Mouse (Mus musculus): ENCODE results near the gene Apobec4. TPM values are rescaled to one million over a fixed set of nuclear protein-coding genes. Genes with fewer than 3 reads are reported as not detected.

Gene Apobec4
- polyA plus RNA-seq (2015; fragmentation: Nextera tagmentation; extraction: Ambion mirVana): not detected in 2 replicates

DNA sequence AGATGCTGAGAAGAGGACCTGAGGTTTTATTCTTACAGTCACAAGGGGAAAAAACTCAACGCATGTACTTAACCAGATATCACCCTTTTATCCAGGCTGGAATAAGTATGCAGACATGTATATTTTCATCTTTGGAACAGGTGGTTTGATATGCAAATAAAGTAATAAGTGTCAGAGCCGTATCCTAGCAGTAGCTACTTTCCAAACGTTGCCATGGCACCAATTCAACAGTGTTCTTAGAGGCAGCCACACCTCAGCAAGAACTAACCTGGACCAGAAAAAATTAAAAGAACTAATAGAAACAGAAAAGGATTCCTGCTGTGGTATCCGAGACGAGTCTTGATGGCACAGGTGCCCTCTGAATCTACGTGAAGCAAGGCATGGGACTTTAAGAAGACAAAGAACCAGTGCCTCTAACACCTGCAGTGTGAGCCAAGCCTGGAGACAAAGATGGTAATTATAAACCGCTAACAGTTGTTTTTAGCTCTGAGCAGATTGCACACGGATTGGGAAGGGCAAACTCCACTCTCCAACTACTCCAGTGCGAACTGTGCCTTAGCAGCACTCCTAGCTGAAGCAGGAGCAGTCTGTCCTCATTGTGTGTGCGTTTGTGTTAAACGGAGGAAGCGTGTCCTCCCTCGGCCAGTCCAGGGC, at the start of gene Apobec4:
TSS of gene Apobec4 (plus strand) at position 240 of the 654 bp plus-strand sequence.
- Histone ChIP-seq H3K27ac (no peak within 1 kb of the TSS), H3K36me3 (no peaks in the 10 kb centered on the region), H3K4me3 (replicated peaks) (no peak within 1 kb of the TSS), H3K4me1 (replicated peaks) (no peaks in the 10 kb centered on the region), H3K9ac (no peak within 1 kb of the TSS), H3K27me3 (no peaks in the 10 kb centered on the region), H3K9me3 (replicated peaks) (no peaks in the 10 kb centered on the region), H3K4me2 (no peak within 1 kb of the TSS)
- DNase-seq: no peak
- 63% methylated on average over 13 of the region's 13 CpGs for WGBS (ENCODE audit: insufficient replicate concordance)
- no peak for ATAC-seq (ENCODE audit: low read depth)

DNA sequence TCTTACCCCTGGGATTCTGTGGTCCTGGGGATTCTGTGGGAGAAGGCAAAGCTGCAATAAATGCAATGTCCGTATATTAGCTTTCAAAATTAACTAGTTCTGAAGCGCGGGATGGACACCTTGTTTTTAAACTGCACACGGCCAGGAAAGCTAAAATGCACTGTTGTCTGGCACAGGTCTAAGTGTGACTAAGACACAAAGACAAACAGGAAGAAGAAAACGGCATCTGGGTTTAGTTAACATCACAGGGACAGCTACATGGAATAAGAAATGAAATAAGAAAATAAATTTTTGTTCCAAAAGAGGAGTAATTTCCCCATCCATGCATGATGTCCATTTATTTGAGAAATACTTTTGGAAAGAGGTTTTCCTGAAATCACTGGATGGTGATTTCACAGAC, 49.3 kb upstream of the Apobec4 start:
- no peaks in the 10 kb centered on the region for H3K4me1 ChIP-seq (replicated peaks)
- no peak for ATAC-seq (ENCODE audit: low read depth)
- H3K4me2 ChIP-seq: no peak overlapping the region
- H3K9me3 ChIP-seq (replicated peaks): no peaks in the 10 kb centered on the region
- no peaks in the 10 kb centered on the region for H3K27me3 ChIP-seq
- no peak for DNase-seq
- no peaks in the 10 kb centered on the region for H3K36me3 ChIP-seq
- H3K9ac ChIP-seq: no peak overlapping the region
- 67% methylated on average over 5 of the region's 5 CpGs for WGBS (ENCODE audit: insufficient replicate concordance)
- no peak overlapping the region for H3K27ac ChIP-seq
- H3K4me3 ChIP-seq (replicated peaks): no peak overlapping the region

DNA sequence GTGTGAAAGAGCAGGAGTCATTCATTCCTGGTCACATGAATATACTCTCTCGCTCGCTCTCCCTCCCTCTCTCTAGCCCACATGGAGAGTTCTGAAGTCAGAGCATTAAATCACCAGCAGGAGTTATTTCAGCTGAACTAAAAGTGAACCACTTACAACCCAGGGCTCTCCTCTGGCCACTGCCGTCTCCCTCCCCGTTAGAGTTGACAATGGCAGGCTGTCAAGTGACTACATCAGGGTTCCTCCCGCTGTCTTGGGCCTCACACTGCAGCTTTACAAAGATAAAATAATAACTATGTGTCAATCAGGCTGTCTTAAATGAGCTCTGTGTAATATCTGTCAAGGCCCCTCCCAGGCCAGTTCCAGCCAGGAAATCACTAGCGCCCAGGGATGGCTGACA, 47.4 kb upstream of the Apobec4 start:
- H3K27ac ChIP-seq: no peak overlapping the region
- H3K36me3 ChIP-seq: no peaks in the 10 kb centered on the region
- H3K9ac ChIP-seq: no peak overlapping the region
- no peak overlapping the region for H3K4me3 ChIP-seq (replicated peaks)
- no peak for ATAC-seq (ENCODE audit: low read depth)
- 50% methylated on average over 6 of the region's 6 CpGs for WGBS (ENCODE audit: insufficient replicate concordance)
- H3K27me3 ChIP-seq: no peaks in the 10 kb centered on the region
- no peaks in the 10 kb centered on the region for H3K9me3 ChIP-seq (replicated peaks)
- DNase-seq: no peak
- H3K4me1 ChIP-seq (replicated peaks): no peaks in the 10 kb centered on the region
- H3K4me2 ChIP-seq: no peak overlapping the region

DNA sequence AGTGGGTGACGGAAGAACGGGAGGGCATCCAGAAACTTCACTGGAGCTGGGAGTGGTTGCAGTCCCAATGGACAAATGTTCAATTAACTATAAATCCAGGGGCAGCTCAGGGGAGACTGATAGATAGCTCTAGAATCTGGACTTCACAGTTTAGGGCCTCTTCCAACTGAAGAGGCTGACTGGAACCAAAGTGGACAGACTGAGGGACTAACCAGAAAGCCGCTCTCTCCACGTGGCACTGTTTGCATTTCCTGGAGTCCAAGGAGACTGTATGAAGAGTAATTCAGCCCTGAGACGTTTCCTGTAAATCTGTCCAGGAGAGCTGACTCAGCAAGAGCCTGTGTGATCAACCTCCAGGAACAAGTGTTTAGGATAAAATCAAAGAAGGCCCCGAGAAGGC, 46.4 kb upstream of the Apobec4 start:
- Histone ChIP-seq H3K27me3 (no peaks in the 10 kb centered on the region), H3K9ac (no peak overlapping the region), H3K4me1 (replicated peaks) (no peaks in the 10 kb centered on the region), H3K4me3 (replicated peaks) (no peak overlapping the region), H3K36me3 (no peaks in the 10 kb centered on the region), H3K27ac (no peak overlapping the region), H3K9me3 (replicated peaks) (no peaks in the 10 kb centered on the region), H3K4me2 (no peak overlapping the region)
- 35% methylated on average over 6 of the region's 6 CpGs for WGBS (ENCODE audit: insufficient replicate concordance)
- DNase-seq (no peak), ATAC-seq (ENCODE audit: low read depth) (no peak)

GRCm38 (mm10) chr1:152707560-152707959, 42.8 kb upstream of the Apobec4 start:
- no peak overlapping the region for H3K9ac ChIP-seq
- H3K27me3 ChIP-seq: no peaks in the 10 kb centered on the region
- 84% methylated on average over 2 of the region's 2 CpGs for WGBS (ENCODE audit: insufficient replicate concordance)
- DNase-seq: no peak
- H3K27ac ChIP-seq: no peak overlapping the region
- H3K36me3 ChIP-seq: no peaks in the 10 kb centered on the region
- no peak for ATAC-seq (ENCODE audit: low read depth)
- H3K4me3 ChIP-seq (replicated peaks): no peak overlapping the region
- no peaks in the 10 kb centered on the region for H3K9me3 ChIP-seq (replicated peaks)
- no peak overlapping the region for H3K4me2 ChIP-seq
- no peaks in the 10 kb centered on the region for H3K4me1 ChIP-seq (replicated peaks)

GRCm38 (mm10) chr1:152711037-152711436, 39.3 kb upstream of the Apobec4 start:
- no peak for DNase-seq
- Histone ChIP-seq H3K27me3 (no peaks in the 10 kb centered on the region), H3K9me3 (replicated peaks) (no peaks in the 10 kb centered on the region), H3K36me3 (no peaks in the 10 kb centered on the region), H3K27ac (no peak overlapping the region), H3K4me1 (replicated peaks) (no peaks in the 10 kb centered on the region), H3K4me3 (replicated peaks) (no peak overlapping the region), H3K4me2 (no peak overlapping the region), H3K9ac (no peak overlapping the region)
- no peak for ATAC-seq (ENCODE audit: low read depth)
- 64% methylated on average over 4 of the region's 4 CpGs for WGBS (ENCODE audit: insufficient replicate concordance)

GRCm38 (mm10) chr1:152713924-152714323, 36.4 kb upstream of the Apobec4 start:
- no peaks in the 10 kb centered on the region for H3K9me3 ChIP-seq (replicated peaks)
- no peak overlapping the region for H3K4me3 ChIP-seq (replicated peaks)
- WGBS (ENCODE audit: insufficient replicate concordance): 70% methylated on average over 4 of the region's 4 CpGs
- no peak for ATAC-seq (ENCODE audit: low read depth)
- no peaks in the 10 kb centered on the region for H3K27me3 ChIP-seq
- DNase-seq: no peak
- no peaks in the 10 kb centered on the region for H3K4me1 ChIP-seq (replicated peaks)
- no peak overlapping the region for H3K4me2 ChIP-seq
- no peaks in the 10 kb centered on the region for H3K36me3 ChIP-seq
- H3K27ac ChIP-seq: no peak overlapping the region
- no peak overlapping the region for H3K9ac ChIP-seq

- H3K27me3 ChIP-seq: no peaks in the 10 kb centered on the region
- no peak overlapping the region for H3K9ac ChIP-seq
- ATAC-seq (ENCODE audit: low read depth): no peak
- H3K36me3 ChIP-seq: no peaks in the 10 kb centered on the region
- H3K27ac ChIP-seq: no peak overlapping the region
- no peak overlapping the region for H3K4me2 ChIP-seq
- 76% methylated on average over 3 of the region's 3 CpGs for WGBS (ENCODE audit: insufficient replicate concordance)
- H3K9me3 ChIP-seq (replicated peaks): no peaks in the 10 kb centered on the region
- H3K4me3 ChIP-seq (replicated peaks): no peak overlapping the region
- DNase-seq: no peak
- no peaks in the 10 kb centered on the region for H3K4me1 ChIP-seq (replicated peaks)
Measured at GRCm38 (mm10) chr1:152714405-152714804, 35.9 kb upstream of the Apobec4 start.

GRCm38 (mm10) chr1:152717329-152717728, 33.0 kb upstream of the Apobec4 start:
- Histone ChIP-seq H3K27ac (no peak overlapping the region), H3K4me1 (replicated peaks) (peaks cover 14% of the 10 kb centered on the region), H3K9me3 (replicated peaks) (no peaks in the 10 kb centered on the region), H3K36me3 (no peaks in the 10 kb centered on the region), H3K27me3 (no peaks in the 10 kb centered on the region), H3K4me2 (no peak overlapping the region), H3K4me3 (replicated peaks) (no peak overlapping the region), H3K9ac (no peak overlapping the region)
- ATAC-seq (ENCODE audit: low read depth) (no peak), DNase-seq (no peak)
- WGBS (ENCODE audit: insufficient replicate concordance): 64% methylated on average over 1 of the region's 1 CpGs

DNA sequence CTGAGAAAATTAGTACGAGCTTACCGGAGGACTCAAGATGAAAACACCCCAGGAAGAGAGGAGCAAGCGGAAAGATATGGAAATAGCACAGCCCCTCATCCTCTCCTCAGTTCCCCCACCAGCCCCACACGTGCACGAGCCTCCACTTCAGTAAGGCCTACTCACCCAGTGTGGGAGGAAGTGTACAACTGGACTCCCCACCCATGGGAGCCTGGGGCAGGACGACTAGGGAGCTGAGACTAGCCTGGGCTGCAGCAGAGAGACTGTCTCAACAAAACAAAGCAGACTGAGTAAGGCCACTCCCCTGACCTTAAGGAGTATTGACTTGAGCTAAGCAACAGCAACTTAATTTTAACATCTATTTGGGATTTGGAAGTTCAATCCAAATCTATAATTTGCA, 32.2 kb upstream of the Apobec4 start:
- Histone ChIP-seq H3K4me2 (no peak overlapping the region), H3K36me3 (no peaks in the 10 kb centered on the region), H3K4me3 (replicated peaks) (no peak overlapping the region), H3K27me3 (no peaks in the 10 kb centered on the region), H3K4me1 (replicated peaks) (peaks cover 14% of the 10 kb centered on the region), H3K9me3 (replicated peaks) (no peaks in the 10 kb centered on the region), H3K27ac (no peak overlapping the region), H3K9ac (no peak overlapping the region)
- no peak for ATAC-seq (ENCODE audit: low read depth)
- DNase-seq: no peak
- WGBS (ENCODE audit: insufficient replicate concordance): 31% methylated on average over 6 of the region's 6 CpGs

- Histone ChIP-seq H3K4me2 (no peak overlapping the region), H3K9ac (no peak overlapping the region), H3K36me3 (no peaks in the 10 kb centered on the region), H3K27me3 (no peaks in the 10 kb centered on the region), H3K4me1 (replicated peaks) (peaks cover 14% of the 10 kb centered on the region), H3K9me3 (replicated peaks) (no peaks in the 10 kb centered on the region), H3K27ac (no peak overlapping the region), H3K4me3 (replicated peaks) (no peak overlapping the region)
- no peak for DNase-seq
- 12% methylated on average over 4 of the region's 4 CpGs for WGBS (ENCODE audit: insufficient replicate concordance)
- ATAC-seq (ENCODE audit: low read depth): no peak
Measured at GRCm38 (mm10) chr1:152720969-152721368, 29.4 kb upstream of the Apobec4 start.

GRCm38 (mm10) chr1:152721535-152722198, 28.7 kb upstream of the Apobec4 start:
- Histone ChIP-seq H3K4me1 (replicated peaks) (peaks cover 14% of the 10 kb centered on the region), H3K9me3 (replicated peaks) (no peaks in the 10 kb centered on the region), H3K27me3 (no peaks in the 10 kb centered on the region), H3K9ac (no peak overlapping the region), H3K36me3 (no peaks in the 10 kb centered on the region), H3K4me2 (no peak overlapping the region), H3K27ac (no peak overlapping the region), H3K4me3 (replicated peaks) (no peak overlapping the region)
- DNase-seq (no peak), ATAC-seq (ENCODE audit: low read depth) (no peak)
- 60% methylated on average over 11 of the region's 11 CpGs for WGBS (ENCODE audit: insufficient replicate concordance)

All from liver, embryonic 13.5 days (tissue).